Mouse (Mus musculus): ENCODE data around the gene Ocel1. TPM values are rescaled to one million over a fixed set of nuclear protein-coding genes. Genes with fewer than 3 reads are reported as not detected.
A peak's percentile ranks its signal among the peaks of the same experiment; 100 is the strongest.

Gene Ocel1
- total and polyA plus RNA-seq, 3 experiments = 6.2 to 32.3 (median 18.0) TPM

DNA sequence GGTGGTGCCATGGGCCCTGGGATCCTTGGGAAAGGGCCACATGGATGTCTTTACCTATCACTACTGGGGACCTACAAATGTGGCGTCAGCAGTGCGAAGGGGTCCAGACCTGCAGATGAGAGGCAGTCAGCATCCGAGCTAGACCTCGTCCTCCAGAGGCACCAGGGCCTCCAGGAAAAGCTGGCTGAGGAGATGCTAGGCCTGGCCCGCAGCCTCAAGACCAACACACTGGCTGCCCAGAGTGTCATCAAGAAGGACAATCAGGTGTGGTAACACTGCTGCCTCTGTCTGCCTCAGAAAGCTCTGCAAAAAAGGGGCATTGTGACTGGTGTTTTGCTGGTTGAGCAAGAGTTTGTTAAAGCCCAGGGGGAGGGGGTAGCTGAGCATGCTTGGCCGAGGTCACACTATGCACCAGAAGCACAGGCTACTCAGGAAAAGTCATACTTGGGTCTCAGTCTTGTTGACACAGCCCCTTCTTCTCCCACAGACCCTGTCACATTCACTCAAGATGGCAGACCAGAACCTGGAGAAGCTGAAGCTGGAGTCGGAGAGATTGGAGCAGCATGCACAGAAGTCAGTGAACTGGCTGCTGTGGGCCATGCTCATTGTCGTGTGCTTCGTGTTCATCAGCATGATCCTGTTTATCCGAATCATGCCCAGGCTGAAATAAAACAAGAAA, 1.9 kb upstream of the Ocel1 start:
- TF ChIP-seq CTCF (IDR thresholded peaks at IDR 0.05; ENCODE audit: low read depth, low read length) = no peak
- TF ChIP-seq GATA2 (IDR thresholded peaks at IDR 0.05; ENCODE audit: borderline replicate concordance, low read depth, low read length) = no peak
- no peak for TF ChIP-seq GATA1 (IDR thresholded peaks at IDR 0.05; ENCODE audit: borderline replicate concordance, low read length)
- TF ChIP-seq TAL1 (conservative IDR thresholded peaks at IDR 0.05; ENCODE audit: low read depth, low read length) = no peak
- no peak for TF ChIP-seq POLR2AphosphoS5 (IDR thresholded peaks at IDR 0.05; ENCODE audit: insufficient replicate concordance, low read depth, low read length)
- no peaks in the 10 kb centered on the region for H3K9me3 ChIP-seq (replicated peaks)
- DNase-seq (ENCODE audit: low spot score) (no peak), ATAC-seq (ENCODE audit: extremely low read depth, insufficient number of reproducible peaks, low FRiP score, poor library complexity, severe bottlenecking) (no peak)
- peaks cover 54% of the 10 kb centered on the region for H3K4me1 ChIP-seq (ENCODE audit: insufficient read depth, low read depth, low read length)
- H3K36me3 ChIP-seq (replicated peaks) = peaks cover 45% of the 10 kb centered on the region
- H3K4me3 ChIP-seq (ENCODE audit: low read depth, low read length) = peak overlapping the region; percentile 4; the same call in 1 of the 2 replicates
- no peaks in the 10 kb centered on the region for H3K27me3 ChIP-seq (ENCODE audit: insufficient read depth, low read length)

DNA sequence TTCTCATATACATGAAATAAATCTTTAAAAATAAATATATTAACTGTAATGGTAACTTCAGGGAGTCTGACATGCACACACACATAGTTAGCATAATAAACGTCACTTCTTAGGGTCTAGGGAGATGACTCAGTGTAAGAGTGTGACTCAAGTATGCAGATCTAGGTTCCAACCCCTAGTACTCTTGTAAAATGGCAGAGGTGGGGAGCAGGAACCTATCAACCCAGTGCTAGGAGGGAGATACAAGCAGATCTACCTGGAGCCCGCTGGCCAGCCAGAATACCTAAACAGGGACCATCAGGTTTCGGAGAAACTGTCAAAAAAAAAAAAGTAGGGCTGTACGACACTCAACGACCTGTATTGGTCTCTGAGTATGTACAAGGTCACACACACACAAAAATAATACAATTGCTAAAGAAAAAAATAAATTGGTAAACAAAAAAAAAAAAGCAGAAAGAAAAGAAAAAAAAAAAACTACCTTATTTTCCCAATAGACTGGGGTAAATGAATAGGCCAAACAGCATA, 325 bp upstream of the Ocel1 start:
- H3K4me3 ChIP-seq (ENCODE audit: low read depth, low read length) = peak overlapping the region; percentile 80
- DNase-seq (ENCODE audit: low spot score) = no peak
- peaks cover 67% of the 10 kb centered on the region for H3K4me1 ChIP-seq (ENCODE audit: insufficient read depth, low read depth, low read length)
- no peaks in the 10 kb centered on the region for H3K27me3 ChIP-seq (ENCODE audit: insufficient read depth, low read length)
- ATAC-seq (ENCODE audit: extremely low read depth, insufficient number of reproducible peaks, low FRiP score, poor library complexity, severe bottlenecking) = no peak
- peaks cover 4% of the 10 kb centered on the region for H3K9me3 ChIP-seq (replicated peaks)
- peaks cover 61% of the 10 kb centered on the region for H3K36me3 ChIP-seq (replicated peaks)
- TF ChIP-seq TAL1 (conservative IDR thresholded peaks at IDR 0.05; ENCODE audit: low read depth, low read length) (no peak), GATA2 (IDR thresholded peaks at IDR 0.05; ENCODE audit: borderline replicate concordance, low read depth, low read length) (no peak)

DNA sequence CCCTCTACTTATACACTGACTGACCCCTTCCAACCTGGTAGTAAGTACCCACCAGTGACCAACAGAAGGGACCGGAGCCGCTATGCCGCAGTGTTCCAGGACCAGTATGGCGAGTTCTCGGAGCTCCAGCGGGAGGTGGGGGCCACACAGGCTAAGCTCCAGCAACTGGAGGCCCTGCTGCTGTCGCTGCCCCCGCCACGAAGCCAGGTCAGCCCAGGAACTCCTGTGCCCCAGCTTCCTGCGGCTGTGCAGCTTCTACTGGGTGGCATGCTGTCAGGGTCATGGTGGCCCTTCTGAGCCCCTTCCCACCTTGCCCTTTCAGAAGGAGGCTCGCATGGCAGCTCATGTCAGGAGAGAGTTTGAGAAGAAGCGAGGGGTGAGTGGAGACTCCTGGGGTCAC, 1.3 kb downstream of the Ocel1 start:
- TF ChIP-seq POLR2AphosphoS5 (IDR thresholded peaks at IDR 0.05; ENCODE audit: insufficient replicate concordance, low read depth, low read length) = no peak
- no peak for TF ChIP-seq TAL1 (conservative IDR thresholded peaks at IDR 0.05; ENCODE audit: low read depth, low read length)
- TF ChIP-seq GATA2 (IDR thresholded peaks at IDR 0.05; ENCODE audit: borderline replicate concordance, low read depth, low read length) = no peak
- no peak for TF ChIP-seq CTCF (IDR thresholded peaks at IDR 0.05; ENCODE audit: low read depth, low read length)
- no peak for TF ChIP-seq GATA1 (IDR thresholded peaks at IDR 0.05; ENCODE audit: borderline replicate concordance, low read length)
- peak overlapping the region; percentile 52; the same call in 1 of the 2 replicates for H3K4me3 ChIP-seq (ENCODE audit: low read depth, low read length)
- H3K9me3 ChIP-seq (replicated peaks) = peaks cover 8% of the 10 kb centered on the region
- H3K4me1 ChIP-seq (ENCODE audit: insufficient read depth, low read depth, low read length) = peaks cover 56% of the 10 kb centered on the region
- DNase-seq (ENCODE audit: low spot score) = no peak
- H3K36me3 ChIP-seq (replicated peaks) = peaks cover 77% of the 10 kb centered on the region
- no peaks in the 10 kb centered on the region for H3K27me3 ChIP-seq (ENCODE audit: insufficient read depth, low read length)
- ATAC-seq (ENCODE audit: extremely low read depth, insufficient number of reproducible peaks, low FRiP score, poor library complexity, severe bottlenecking) = no peak

DNA sequence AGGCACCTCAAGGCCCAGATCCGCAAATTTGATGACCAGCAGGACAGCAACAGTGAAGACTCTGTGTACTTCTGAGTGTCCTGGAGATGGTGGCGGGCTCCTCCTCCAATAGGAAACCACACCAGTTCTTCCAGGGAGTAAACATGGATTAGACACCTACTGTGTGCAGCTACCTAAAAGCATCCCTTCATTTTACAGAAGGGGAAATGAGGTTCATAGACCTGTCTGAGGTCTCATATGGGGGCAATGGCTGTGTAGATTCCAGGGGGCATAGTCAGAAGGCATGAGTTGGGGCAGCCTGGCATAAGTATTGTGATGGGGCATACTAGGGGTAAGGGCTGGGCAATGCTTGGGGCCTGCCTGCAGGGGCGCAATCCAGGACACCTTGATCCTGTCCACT, 1.9 kb downstream of the Ocel1 start:
- DNase-seq (ENCODE audit: low spot score) (no peak), ATAC-seq (ENCODE audit: extremely low read depth, insufficient number of reproducible peaks, low FRiP score, poor library complexity, severe bottlenecking) (no peak)
- Histone ChIP-seq H3K36me3 (replicated peaks) (peaks cover 77% of the 10 kb centered on the region), H3K9me3 (replicated peaks) (peaks cover 8% of the 10 kb centered on the region), H3K4me1 (ENCODE audit: insufficient read depth, low read depth, low read length) (peaks cover 50% of the 10 kb centered on the region), H3K27me3 (ENCODE audit: insufficient read depth, low read length) (no peaks in the 10 kb centered on the region), H3K4me3 (ENCODE audit: low read depth, low read length) (no peak overlapping the region)
- TF ChIP-seq POLR2AphosphoS5 (IDR thresholded peaks at IDR 0.05; ENCODE audit: insufficient replicate concordance, low read depth, low read length) (no peak), GATA1 (IDR thresholded peaks at IDR 0.05; ENCODE audit: borderline replicate concordance, low read length) (no peak), CTCF (IDR thresholded peaks at IDR 0.05; ENCODE audit: low read depth, low read length) (no peak), GATA2 (IDR thresholded peaks at IDR 0.05; ENCODE audit: borderline replicate concordance, low read depth, low read length) (no peak), TAL1 (conservative IDR thresholded peaks at IDR 0.05; ENCODE audit: low read depth, low read length) (no peak)

GRCm38 (mm10) chr8:71374616-71375206, 3.6 kb downstream of the Ocel1 start:
- H3K27me3 ChIP-seq (ENCODE audit: insufficient read depth, low read length) = no peaks in the 10 kb centered on the region
- no peak for ATAC-seq (ENCODE audit: extremely low read depth, insufficient number of reproducible peaks, low FRiP score, poor library complexity, severe bottlenecking)
- peaks cover 68% of the 10 kb centered on the region for H3K36me3 ChIP-seq (replicated peaks)
- TF ChIP-seq TAL1 (conservative IDR thresholded peaks at IDR 0.05; ENCODE audit: low read depth, low read length) = no peak
- TF ChIP-seq GATA2 (IDR thresholded peaks at IDR 0.05; ENCODE audit: borderline replicate concordance, low read depth, low read length) = no peak
- no peak for TF ChIP-seq CTCF (IDR thresholded peaks at IDR 0.05; ENCODE audit: low read depth, low read length)
- TF ChIP-seq GATA1 (IDR thresholded peaks at IDR 0.05; ENCODE audit: borderline replicate concordance, low read length) = no peak
- TF ChIP-seq POLR2AphosphoS5 (IDR thresholded peaks at IDR 0.05; ENCODE audit: insufficient replicate concordance, low read depth, low read length) = no peak
- H3K4me3 ChIP-seq (ENCODE audit: low read depth, low read length) = no peak overlapping the region
- H3K4me1 ChIP-seq (ENCODE audit: insufficient read depth, low read depth, low read length) = peaks cover 44% of the 10 kb centered on the region
- peaks cover 8% of the 10 kb centered on the region for H3K9me3 ChIP-seq (replicated peaks)
- no peak for DNase-seq (ENCODE audit: low spot score)

DNA sequence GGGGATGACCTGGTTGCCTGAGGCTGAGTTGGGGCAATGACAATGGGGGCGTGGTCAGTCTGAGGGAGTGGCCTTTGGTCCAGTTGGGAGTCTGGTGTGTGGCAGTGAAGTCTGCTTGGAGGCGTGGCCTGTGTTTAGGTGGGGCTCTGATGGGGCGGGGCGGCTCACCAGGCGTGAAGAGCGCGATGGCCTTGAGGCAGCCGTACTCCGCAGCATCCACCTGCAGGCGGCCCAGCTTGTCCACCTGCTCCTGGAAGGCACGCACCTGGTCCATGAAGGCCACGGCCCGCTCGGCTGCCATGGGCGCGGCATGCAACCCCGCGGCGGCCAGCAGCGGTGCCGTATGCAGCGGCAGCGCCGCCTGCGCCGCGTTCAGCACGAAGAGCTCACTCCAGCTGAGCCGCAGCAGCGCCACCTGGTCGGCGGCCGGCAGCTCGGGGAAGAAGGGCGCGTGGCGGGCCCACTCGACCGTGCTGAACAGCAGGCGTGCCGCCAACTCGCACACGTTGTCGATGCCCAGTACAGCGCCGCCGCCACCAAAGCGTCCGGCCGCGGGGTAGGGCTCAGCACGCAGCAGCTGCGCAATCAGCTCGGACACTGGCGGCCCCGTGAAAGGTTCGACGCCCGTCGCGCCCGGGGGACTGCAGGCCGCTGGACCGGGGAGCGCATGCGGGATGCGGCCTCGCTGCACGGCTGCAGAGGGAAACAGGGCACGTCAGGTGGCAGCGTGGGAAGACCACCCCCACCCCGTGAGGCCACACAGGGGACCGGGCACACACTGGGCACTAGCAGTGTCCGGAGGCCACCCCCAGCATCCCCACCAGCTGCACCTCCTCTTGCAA, 4.7 kb downstream of the Ocel1 start:
- ATAC-seq (ENCODE audit: extremely low read depth, insufficient number of reproducible peaks, low FRiP score, poor library complexity, severe bottlenecking) = no peak
- peaks cover 8% of the 10 kb centered on the region for H3K27me3 ChIP-seq (ENCODE audit: insufficient read depth, low read length)
- H3K9me3 ChIP-seq (replicated peaks) = peaks cover 8% of the 10 kb centered on the region
- H3K4me1 ChIP-seq (ENCODE audit: insufficient read depth, low read depth, low read length) = peaks cover 51% of the 10 kb centered on the region
- H3K36me3 ChIP-seq (replicated peaks) = peaks cover 65% of the 10 kb centered on the region
- DNase-seq (ENCODE audit: low spot score) = no peak
- TF ChIP-seq GATA2 (IDR thresholded peaks at IDR 0.05; ENCODE audit: borderline replicate concordance, low read depth, low read length) = no peak
- no peak for TF ChIP-seq TAL1 (conservative IDR thresholded peaks at IDR 0.05; ENCODE audit: low read depth, low read length)
- TF ChIP-seq POLR2AphosphoS5 (IDR thresholded peaks at IDR 0.05; ENCODE audit: insufficient replicate concordance, low read depth, low read length) = no peak
- TF ChIP-seq CTCF (IDR thresholded peaks at IDR 0.05; ENCODE audit: low read depth, low read length) = no peak
- TF ChIP-seq GATA1 (IDR thresholded peaks at IDR 0.05; ENCODE audit: borderline replicate concordance, low read length) = no peak
- H3K4me3 ChIP-seq (ENCODE audit: low read depth, low read length) = peak overlapping the region; percentile 36; the same call in 1 of the 2 replicates
